Mouse (Mus musculus) testis, postnatal 10 days (tissue): ENCODE data around the gene P3h1.

ENCODE experiments used
- DNase-seq: peaks from one replicate; pipeline ENCODE4 v3.0.0; 2021; ENCODE audit warnings: low spot score

The P3h1 gene

DNA sequence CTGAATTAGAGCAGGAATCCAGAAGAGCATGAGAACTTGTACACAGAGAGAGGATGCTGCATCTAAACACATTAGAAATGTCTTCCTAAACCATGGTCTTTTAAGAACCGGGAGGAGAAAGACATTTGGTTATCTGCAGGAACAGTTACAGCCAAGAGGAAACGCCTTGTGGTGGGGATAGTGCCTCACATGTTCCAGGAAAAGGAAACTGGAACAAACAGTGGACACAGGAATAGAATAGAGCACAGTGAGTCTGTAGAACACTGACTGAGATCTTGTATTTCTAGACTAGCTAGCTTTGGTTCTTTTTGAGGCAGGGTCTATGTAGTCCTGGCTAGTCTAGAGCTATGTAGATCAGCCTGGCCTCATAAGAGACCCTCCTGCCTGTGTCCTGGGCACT, 42.5 kb downstream of the P3h1 start:
- DNase-seq = no peak

DNA sequence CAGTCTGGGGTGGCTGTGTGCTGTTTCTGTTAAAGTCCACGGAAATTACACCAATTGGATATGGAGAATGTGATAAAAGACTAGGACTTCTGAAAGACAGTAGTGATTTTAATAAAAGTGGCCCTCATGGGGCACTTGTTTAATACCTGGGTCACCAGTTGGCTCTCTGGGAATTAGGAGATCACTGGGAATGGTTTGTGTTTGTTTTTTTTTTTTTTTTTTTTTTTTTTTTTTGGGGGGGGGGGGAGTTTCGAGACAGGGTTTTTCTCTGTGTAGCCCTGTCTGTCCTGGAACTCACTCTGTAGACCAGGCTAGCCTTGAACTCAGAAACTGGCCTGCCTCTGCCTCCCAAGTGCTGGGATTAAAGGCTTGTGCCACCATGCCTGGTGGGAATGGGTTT, 43.0 kb downstream of the P3h1 start:
- peak; percentile 21 for DNase-seq

DNA sequence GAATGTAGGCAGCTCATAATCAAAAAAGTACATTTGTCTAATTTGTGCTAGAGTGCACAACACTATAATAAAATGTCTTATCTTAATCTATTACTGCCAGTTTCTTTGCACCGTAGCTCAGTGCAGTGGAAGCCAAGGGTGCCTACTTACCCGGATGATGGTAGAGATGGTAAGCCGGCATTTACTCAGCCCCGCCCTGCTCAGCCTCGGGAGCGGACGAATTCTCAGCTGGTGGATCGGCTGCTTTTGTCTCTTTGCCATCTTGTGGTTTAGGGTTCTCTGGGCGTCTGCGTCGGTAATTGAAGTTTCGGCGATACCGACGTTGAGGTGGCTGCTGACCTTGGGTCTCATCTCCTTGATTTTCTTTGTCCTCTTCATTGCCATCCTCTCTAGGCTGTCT, 46.1 kb downstream of the P3h1 start:
- DNase-seq = peak; percentile 26

DNA sequence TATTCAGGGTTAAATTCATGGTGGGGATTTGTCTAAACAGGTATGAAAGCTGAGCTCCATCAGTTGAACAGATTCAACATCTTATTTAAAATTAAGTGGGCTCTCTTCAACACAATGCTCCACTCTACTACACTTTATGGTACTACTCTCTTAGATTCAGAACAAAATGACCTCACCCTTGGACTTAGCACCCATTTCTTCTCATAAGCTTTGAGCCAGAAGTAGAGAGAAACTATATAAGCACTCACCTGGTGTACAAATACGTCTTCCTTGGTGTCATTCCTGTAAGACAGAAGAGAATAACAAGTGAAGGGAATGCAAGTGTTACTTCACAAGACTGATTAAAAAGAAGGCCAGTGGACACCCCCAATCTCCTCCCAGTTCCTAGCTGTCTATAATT, 52.1 kb downstream of the P3h1 start:
- DNase-seq = no peak

DNA sequence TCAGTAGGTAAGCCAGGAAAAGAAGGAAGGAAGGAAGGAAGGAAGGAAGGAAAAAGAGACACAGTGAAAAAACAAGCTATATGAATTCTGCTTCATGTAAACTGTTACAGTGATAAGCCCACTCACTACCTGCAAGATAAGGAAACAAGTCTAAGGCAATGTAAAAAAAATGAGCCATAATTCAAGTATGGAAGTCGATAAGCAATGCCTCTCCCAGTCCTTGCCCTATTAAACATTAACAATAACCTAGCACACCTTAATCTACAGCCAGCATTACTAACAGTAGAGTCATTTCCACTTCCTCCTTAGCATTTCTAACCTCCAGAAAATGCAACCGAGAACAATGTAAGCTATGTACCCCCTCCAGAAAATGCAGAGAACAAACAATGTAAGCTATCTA, 52.6 kb downstream of the P3h1 start:
- no peak for DNase-seq

DNA sequence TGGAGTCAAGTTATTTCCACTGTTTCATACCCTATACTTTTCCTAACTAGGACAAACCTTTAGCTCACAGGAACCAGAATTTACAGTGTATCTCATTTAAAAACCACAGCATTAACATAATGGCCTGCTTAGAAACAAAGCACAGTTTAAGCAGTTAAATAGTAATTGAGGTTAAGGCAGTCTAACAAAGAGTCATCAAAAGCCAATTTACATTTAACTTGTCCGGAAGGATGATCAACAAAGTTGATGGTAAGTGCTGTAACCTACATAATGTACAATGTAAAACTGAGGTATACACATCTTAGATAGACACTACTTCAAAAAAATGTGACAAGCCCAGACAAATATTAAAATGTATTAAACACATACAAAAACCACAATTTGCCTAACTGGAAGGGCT, 59.2 kb downstream of the P3h1 start:
- no peak for DNase-seq

DNA sequence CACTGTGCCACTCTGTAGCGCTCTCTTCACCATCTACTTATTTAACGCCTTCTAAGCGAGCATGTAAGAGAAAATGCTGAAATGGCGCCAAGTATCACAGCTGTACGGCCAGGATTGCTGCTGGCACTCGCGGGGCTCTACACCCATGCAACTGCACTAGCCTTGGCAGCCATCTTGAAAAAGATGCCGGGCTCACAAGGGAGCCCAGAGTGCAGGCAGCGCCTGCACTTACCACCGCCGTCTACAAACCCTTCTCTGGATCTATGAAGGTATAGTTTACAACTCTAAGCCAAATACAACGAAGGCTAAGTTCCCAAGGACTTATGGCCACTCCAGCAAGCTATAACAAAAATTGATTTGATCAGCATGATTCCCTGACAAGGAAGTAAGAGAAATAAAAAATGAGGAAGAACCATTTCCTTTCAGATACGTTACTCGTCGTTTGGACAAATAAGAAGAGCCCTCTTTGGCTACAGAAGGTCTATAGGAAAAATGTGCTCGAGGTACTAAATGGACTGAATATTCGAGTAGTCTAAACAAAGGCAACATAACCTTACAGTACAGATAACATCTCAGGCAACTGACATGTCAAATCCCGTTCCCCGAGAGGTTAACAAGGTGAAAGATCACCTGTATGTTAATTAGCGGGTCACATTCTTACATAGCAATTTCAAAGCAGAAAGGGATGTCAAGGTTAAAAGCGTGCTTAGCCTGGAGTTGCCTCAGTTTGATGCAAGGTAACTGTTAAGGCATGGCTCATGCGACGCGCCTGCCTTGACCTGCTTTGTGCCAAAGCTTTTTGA, 60.3 kb downstream of the P3h1 start:
- peak; percentile 57 for DNase-seq

DNA sequence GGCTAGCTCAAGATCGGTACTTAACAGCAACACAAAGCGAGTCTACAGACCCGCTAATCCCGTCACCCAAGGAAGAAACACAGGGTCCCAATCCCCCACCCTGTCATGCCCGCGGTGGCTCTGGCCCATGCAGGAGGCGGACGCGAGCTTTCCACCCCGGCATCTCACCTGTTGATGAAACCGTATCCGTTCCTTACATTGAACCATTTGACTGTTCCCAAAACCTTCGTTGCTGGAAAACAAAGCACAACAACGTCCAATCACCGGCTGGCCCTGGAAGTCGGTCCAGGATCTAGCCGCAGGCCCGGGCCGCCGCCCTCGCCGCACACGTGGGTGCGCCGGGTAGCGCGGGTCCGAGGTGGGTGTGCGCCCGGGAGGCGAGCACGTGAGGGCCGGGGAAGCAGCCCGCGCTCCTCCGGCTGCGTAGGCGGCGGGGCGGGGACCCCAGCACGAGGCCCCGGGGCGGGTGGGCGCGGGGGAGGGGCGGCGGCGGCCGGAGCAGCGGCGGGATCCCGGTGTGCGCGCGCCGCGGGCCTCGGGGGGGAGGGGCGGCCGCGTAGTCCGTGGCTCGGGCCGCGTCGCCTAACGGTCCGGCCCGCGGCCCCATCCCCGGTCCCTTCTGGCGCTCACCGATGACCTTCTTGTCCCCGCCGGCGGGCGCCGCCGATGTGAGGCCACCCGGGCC, 61.0 kb downstream of the P3h1 start:
- peak; percentile 71 for DNase-seq

DNA sequence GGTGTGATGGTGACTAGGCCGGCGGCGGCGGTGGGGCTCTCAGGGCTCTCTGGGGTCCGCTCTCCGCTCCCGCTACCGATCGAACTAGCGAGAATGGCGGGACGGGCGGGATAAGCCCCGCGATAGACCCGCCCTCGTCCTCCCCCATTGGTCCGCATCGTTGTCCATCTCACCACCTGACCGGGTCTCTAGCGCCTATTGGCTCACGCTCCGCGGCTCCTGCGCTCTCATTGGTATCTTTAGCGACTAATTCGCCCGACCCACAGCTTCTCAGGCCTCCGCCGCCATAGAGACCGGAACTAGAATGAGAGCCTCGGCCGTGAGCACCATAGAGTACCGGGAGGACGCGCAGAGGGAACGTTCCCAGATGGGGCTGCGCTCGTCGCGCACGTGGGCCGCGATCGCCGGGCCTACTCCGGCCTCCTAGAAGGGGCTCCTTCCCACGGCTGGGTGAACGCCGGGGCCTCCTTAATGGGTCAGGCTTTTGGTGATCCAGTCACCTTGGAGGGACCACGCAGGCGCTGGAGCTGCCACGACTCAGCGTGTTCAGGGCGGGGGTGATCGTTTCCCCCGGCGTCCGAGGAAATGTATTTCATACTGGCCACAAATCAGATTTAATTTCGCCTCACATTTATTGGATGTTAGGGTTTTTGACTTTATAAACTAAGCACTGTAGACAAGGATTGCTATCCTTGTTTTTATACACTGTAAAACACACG, 61.9 kb downstream of the P3h1 start, which contains the start of gene Ybx1:
Gene Ybx1 (minus strand): TSS at position 190 of the 719 bp plus-strand sequence.
- peak; percentile 100 for DNase-seq

DNA sequence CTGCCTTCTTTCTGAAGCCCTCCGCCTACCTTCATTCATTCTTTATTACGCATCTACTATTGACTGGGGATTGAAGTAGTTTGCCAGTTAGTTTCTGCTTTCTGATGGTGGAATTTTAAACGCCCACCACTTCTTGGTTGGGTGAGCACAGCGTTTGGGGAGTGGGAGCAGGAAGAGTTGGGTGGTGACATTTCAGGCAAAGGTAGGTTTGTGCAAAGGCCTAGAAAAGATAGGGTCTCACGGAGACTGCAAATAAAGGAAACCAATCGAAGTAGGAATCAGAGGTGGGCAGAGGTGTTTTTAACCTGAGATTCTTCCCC, 62.4 kb downstream of the P3h1 start:
- DNase-seq = no peak

DNA sequence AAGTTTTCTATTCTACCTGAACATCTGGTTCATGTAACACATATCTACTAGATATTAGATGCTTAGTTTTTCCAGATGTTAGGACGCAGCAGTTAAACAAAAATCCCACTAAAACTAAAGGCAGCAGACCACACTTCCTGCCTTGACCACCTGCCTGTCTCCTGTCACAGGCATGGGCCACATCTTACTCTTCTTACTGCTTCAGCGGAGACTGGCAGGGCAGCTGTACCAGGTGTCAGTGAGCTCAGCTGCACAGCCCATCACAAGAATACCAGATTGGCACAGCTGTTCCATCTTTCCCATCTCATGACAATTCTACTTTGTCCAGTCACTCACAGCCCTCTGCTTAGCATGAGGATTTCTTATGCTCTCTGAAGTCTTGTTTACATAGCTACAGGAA, 64.6 kb downstream of the P3h1 start:
- no peak for DNase-seq
